Mouse (Mus musculus): ENCODE data around the gene Treh.
"Not testable (repeated sequence)": the region's sequence is repeated elsewhere in the genome, so short reads cannot be mapped to it uniquely, and the experiment has no call there.

Treh gene

GRCm38 (mm10) chr9:44673005-44673404 lies at the start of gene Treh:
Gene Treh, plus strand, starts transcription at chr9:44673233.
- no peak for DNase-seq (ENCODE audit: low read depth)

GRCm38 (mm10) chr9:44624390-44624789 lies 48.6 kb upstream of the Treh start:
- DNase-seq (ENCODE audit: low read depth): no peak

GRCm38 (mm10) chr9:44626268-44626667 lies 46.8 kb upstream of the Treh start:
- DNase-seq (ENCODE audit: low read depth): no peak

DNA sequence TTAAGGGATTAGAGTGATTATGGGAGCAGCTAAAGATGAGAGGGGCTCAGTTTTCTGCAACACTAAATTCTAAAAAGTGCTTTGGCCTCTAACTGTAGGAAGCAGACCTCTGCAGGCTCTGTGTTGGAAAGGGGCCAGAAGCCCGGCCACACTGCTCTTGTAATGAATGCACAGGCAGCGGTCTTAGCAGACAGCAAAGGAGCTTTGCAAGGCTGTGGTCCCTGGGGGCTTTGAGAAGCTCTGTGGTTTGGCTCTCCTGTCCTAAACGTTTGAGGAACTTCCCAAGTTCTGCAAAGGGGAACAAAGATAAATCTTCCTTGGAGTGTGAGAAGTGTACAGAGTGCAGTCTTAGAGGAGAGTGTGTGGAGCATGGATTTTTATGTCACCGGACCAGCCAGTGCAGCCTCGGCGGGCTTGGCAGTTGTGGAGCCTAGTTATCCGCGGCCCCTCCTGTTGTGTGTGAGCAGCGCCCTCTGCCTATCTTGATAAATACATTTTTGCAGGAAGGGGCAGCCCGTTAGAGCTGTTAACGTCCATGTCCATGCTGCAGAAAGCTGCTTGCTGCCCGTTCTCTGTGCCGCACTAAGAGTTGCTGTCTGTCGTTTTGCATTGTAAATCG lies 35.4 kb upstream of the Treh start:
- peak; percentile 59 for DNase-seq (ENCODE audit: low read depth)

DNA sequence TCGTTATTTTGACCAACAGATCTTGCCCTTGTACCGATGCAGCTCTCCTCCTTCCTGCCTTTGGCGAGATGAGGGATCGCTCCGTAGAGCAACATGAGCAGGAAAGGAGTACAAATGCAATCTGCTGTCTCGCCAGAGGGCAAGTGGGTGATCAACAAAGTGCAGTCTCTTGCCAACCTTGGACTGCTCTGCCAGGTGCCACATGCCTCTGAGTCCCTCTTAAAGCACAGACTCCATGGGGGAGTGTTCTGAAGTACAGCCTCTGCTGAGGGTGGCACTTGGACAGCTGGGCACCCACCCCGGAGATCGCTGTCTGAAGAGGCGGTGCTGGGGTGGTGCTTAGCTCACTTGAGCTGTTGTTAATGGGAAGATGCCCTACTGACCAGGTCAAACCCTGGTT lies 34.3 kb upstream of the Treh start:
- DNase-seq (ENCODE audit: low read depth): not testable (repeated sequence)

DNA sequence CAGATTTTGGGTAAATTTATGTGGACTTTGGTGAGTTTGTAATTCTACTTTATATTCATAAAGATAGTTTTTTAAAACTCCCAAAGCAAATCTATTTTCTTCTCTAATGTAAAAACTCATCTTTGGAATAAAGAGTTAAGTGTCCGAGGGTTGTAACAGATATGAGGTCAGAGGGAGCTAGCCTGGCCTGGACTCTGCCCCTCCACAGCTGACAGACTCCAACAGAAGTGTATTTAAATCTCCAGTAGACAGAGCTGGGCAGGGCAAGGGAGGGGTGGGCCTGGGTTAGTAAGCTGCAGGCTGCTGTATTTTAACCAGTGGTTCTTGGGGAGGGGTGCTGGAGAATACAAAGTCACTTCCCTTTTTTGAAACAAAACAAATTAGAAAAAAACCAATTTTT lies 33.0 kb upstream of the Treh start:
- not testable (repeated sequence) for DNase-seq (ENCODE audit: low read depth)

GRCm38 (mm10) chr9:44640646-44641357 lies 32.2 kb upstream of the Treh start:
- DNase-seq (ENCODE audit: low read depth): no peak

GRCm38 (mm10) chr9:44641616-44642015 lies 31.4 kb upstream of the Treh start:
- no peak for DNase-seq (ENCODE audit: low read depth)

GRCm38 (mm10) chr9:44643103-44643502 lies 29.9 kb upstream of the Treh start:
- no peak for DNase-seq (ENCODE audit: low read depth)

DNA sequence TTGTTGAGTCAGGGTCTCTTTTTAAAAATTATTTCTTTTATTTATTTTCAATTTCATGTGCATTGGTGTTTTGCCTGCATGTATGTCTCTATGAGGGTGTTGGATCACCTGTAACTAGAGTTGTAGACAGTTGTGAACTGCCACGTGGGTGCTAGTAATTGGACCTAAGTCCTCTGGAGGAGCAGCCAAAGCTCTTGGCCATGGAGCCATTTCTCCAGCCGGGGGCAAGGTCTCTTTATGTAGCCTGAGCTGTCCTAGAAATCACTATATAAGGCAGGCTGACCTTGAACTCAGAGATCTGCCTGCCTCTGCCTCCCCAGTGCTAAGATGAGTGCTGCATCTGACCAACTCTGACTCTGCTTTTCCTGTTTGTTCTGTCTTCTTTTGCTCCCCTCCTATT lies 28.8 kb upstream of the Treh start:
- DNase-seq (ENCODE audit: low read depth): no peak

- no peak for DNase-seq (ENCODE audit: low read depth)
These were observed 27.6 kb upstream of the Treh start for GRCm38 (mm10) chr9:44645481-44645880.

- DNase-seq (ENCODE audit: low read depth): no peak
These were observed 27.1 kb upstream of the Treh start for GRCm38 (mm10) chr9:44645924-44646323.

GRCm38 (mm10) chr9:44646366-44646765 lies 26.7 kb upstream of the Treh start:
- no peak for DNase-seq (ENCODE audit: low read depth)

- no peak for DNase-seq (ENCODE audit: low read depth)
These were observed 26.0 kb upstream of the Treh start for GRCm38 (mm10) chr9:44647026-44647425.

DNA sequence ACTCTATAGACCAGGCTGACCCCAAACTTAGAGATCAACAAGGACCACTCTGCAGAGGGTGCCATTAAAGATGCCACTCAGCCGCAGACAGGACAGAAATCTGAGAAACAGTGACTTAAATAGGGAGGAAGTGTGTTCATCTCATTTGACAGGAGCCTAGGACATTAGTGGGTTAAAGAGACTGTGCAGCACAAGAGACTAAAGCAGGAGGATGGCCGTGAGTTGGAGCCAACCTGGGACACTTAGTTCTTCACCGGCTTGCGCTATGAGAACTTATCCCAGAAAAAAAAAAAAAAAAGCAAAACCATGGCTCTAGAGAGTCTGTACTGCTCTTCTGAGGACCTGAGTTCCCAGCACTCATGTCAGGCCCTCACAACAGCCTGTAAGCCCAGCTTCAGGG lies 25.4 kb upstream of the Treh start:
- no peak for DNase-seq (ENCODE audit: low read depth)

DNA sequence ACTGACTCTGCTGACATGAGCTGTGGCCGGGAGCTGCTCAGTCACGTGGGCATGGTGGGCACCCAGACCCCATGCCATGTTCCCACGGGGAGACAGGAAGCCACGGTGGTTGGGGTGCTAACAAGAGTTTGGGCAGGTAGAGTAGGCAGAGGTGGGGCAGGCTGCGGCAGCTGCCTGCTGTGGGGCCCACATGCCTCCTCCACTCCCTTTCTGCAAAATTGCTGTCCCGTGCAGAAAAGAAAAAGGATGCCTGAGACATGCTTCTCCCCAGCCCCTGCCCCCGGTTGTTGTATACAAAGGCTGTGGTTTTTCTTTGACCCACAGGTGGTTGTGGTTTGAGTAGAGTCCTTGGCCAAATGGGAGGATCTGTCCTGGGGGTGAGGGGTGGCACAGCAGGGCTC lies 24.2 kb upstream of the Treh start:
- DNase-seq (ENCODE audit: low read depth): peak; percentile 8

- DNase-seq (ENCODE audit: low read depth): peak; percentile 85
These were observed 21.0 kb upstream of the Treh start for GRCm38 (mm10) chr9:44652027-44652426.

DNA sequence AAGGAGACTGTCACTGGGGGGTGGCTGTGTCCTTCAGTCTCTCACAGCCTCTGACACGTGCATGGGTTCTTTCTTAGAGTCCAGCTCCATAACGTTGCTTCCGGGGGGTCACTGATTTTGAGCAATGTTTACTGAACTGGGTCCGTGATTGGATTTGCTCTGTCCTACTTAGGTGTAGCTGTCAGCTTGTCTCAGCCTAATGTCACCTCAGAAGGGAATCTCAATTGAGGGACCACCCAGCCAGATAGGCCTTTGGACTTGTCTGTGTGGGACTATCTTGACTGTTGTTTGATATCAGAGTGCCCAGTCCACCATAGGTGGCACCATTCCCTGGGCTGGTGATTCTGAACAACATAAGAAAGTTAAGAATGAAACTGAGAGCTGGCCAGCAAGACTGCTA lies 19.1 kb upstream of the Treh start:
- no peak for DNase-seq (ENCODE audit: low read depth)

- peak; percentile 88 for DNase-seq (ENCODE audit: low read depth)
These were observed 17.7 kb upstream of the Treh start for GRCm38 (mm10) chr9:44655098-44656066.

DNA sequence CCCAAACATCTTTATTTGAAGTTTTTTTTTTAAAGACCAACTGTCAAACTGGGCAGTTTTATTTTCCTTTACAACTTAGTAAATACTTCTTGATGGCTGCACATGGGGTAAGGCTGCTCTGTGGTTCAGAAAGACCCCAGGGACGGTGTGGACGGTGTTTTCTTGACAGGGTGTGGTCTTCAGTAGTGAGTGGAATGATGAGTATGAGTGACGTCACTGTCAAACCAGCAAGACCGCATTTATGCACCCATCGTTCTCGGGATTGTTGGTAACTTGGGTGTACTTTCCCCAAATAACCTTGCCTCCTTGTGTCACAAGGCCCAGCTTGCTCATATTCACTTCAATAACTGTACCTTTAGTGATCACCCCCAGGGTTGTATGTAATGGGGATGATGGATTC lies 9.3 kb upstream of the Treh start:
- no peak for DNase-seq (ENCODE audit: low read depth)

DNA sequence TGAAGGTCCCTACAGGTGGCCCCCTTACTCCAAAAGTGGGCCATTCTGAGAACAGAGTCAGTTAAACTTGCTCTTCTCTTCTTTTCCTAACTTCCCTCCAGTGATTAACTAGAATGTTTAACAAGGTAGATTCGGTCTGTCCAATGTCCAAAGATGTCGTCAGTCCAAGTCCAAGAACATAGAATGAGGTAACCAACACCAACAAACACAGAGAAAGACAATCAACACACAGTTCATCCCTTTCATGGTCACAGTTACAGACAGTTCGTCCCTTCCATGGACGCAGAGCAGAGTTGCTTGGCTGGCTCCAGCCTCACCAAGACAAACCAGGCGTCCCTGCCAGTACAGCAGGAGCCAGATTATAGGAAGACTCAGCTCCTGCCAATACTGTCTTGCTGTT lies 1.6 kb upstream of the Treh start:
- DNase-seq (ENCODE audit: low read depth): no peak

DNA sequence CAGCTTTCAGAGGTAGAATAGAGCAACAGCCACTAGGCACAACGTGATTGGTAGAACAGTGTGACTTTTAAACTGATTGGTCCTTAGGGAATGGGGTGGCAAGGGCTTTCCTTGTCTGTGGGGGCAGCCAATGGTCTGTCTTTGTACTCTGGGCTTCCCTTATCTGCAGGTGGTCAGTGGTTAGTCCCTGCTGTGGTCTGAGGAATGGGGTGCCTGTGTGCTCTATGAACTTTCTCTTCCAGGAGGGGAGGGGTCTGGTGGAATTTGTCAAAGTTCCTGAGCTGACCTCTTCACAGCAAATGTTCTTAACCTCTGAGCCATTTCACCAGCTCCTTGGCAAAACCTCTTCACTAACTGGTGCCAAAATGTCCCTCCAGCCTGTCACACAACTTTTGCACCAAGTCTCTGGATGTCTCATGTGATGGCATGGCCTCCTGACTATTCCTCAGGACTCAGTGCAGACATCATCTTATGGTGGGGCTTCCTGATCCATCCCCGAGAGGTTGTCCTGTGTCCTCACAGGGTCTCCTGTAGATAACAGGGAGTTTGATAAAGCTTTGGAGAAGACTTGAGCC lies 655 bp upstream of the Treh start:
- no peak for DNase-seq (ENCODE audit: low read depth)
